Mouse (Mus musculus): Measurements from ENCODE around the gene Myh6. TPM values are rescaled to one million over a fixed set of nuclear protein-coding genes. Genes with fewer than 3 reads are reported as not detected.

The Myh6 gene
- polyA plus RNA-seq, 1 experiment from 2014 or later: 61.0 TPM

GRCm38 (mm10) chr14:54932645-54933150 is 34.0 kb downstream of the Myh6 start, which contains the start of gene Il25:
Il25 (plus strand) TSS chr14:54932695.
- no peak within 1 kb of the TSS for H3K27ac ChIP-seq (ENCODE audit: low read length)
- H3K4me2 ChIP-seq (replicated peaks; ENCODE audit: low read depth, low read length): no peak within 1 kb of the TSS
- H3K4me3 ChIP-seq (ENCODE audit: low read depth, low read length): no peak within 1 kb of the TSS
- no peaks in the 10 kb centered on the region for H3K27me3 ChIP-seq (replicated peaks; ENCODE audit: insufficient read depth, low read length)
- 27% methylated on average over 6 of the region's 6 CpGs for WGBS
- DNase-seq (ENCODE audit: low spot score) (no peak), ATAC-seq (no peak)
- no peaks in the 10 kb centered on the region for H3K36me3 ChIP-seq (ENCODE audit: insufficient read depth, low read length)
- H3K9ac ChIP-seq (replicated peaks; ENCODE audit: low read depth): no peak within 1 kb of the TSS
- no peaks in the 10 kb centered on the region for H3K9me3 ChIP-seq (ENCODE audit: low read length)
- H3K4me1 ChIP-seq (ENCODE audit: insufficient read depth, low read depth, low read length): no peaks in the 10 kb centered on the region
- TF ChIP-seq CTCF (IDR thresholded peaks at IDR 0.05) (no peak), EP300 (IDR thresholded peaks at IDR 0.05) (no peak)

GRCm38 (mm10) chr14:54930431-54930830 is 36.3 kb downstream of the Myh6 start:
- no peaks in the 10 kb centered on the region for H3K27me3 ChIP-seq (replicated peaks; ENCODE audit: insufficient read depth, low read length)

GRCm38 (mm10) chr14:54929801-54930200 is 36.9 kb downstream of the Myh6 start:
- no peak for ATAC-seq
- no peak for DNase-seq (ENCODE audit: low spot score)
- Histone ChIP-seq H3K9me3 (ENCODE audit: low read length) (no peaks in the 10 kb centered on the region), H3K4me1 (ENCODE audit: insufficient read depth, low read depth, low read length) (no peaks in the 10 kb centered on the region; the same call in 1 of the 2 replicates), H3K4me2 (replicated peaks; ENCODE audit: low read depth, low read length) (no peak overlapping the region), H3K27ac (ENCODE audit: low read length) (no peak overlapping the region), H3K27me3 (replicated peaks; ENCODE audit: insufficient read depth, low read length) (0 out of 2 replicates have a peak, but pooled peaks cover 3% of the 10 kb centered on the region), H3K4me3 (ENCODE audit: low read depth, low read length) (no peak overlapping the region), H3K36me3 (ENCODE audit: insufficient read depth, low read length) (no peaks in the 10 kb centered on the region), H3K9ac (replicated peaks; ENCODE audit: low read depth) (no peak overlapping the region)
- 61% methylated on average over 5 of the region's 5 CpGs for WGBS
- no peak for TF ChIP-seq CTCF (IDR thresholded peaks at IDR 0.05)
- no peak for TF ChIP-seq EP300 (IDR thresholded peaks at IDR 0.05)

More at GRCm38 (mm10) chr14:54930431-54930830, 36.3 kb downstream of the Myh6 start:
- Histone ChIP-seq H3K4me2 (replicated peaks; ENCODE audit: low read depth, low read length) (no peak overlapping the region), H3K4me1 (ENCODE audit: insufficient read depth, low read depth, low read length) (no peaks in the 10 kb centered on the region), H3K9me3 (ENCODE audit: low read length) (no peaks in the 10 kb centered on the region), H3K36me3 (ENCODE audit: insufficient read depth, low read length) (no peaks in the 10 kb centered on the region), H3K9ac (replicated peaks; ENCODE audit: low read depth) (no peak overlapping the region), H3K4me3 (ENCODE audit: low read depth, low read length) (no peak overlapping the region), H3K27ac (ENCODE audit: low read length) (no peak overlapping the region)
- no peak for ATAC-seq
- no peak for DNase-seq (ENCODE audit: low spot score)
- WGBS: 15% methylated on average over 2 of the region's 2 CpGs
- no peak for TF ChIP-seq EP300 (IDR thresholded peaks at IDR 0.05)
- no peak for TF ChIP-seq CTCF (IDR thresholded peaks at IDR 0.05)

- 0 out of 2 replicates have a peak, but pooled peaks cover 5% of the 10 kb centered on the region for H3K27me3 ChIP-seq (replicated peaks; ENCODE audit: insufficient read depth, low read length)
- H3K36me3 ChIP-seq (ENCODE audit: insufficient read depth, low read length): no peaks in the 10 kb centered on the region
- 22% methylated on average over 7 of the region's 7 CpGs for WGBS
- H3K9ac ChIP-seq (replicated peaks; ENCODE audit: low read depth): peak overlapping the region; percentile 37; the same call in 1 of the 2 replicates
- DNase-seq (ENCODE audit: low spot score): peak; percentile 22
- H3K9me3 ChIP-seq (ENCODE audit: low read length): no peaks in the 10 kb centered on the region
- peak overlapping the region; percentile 90 for H3K4me2 ChIP-seq (replicated peaks; ENCODE audit: low read depth, low read length)
- H3K27ac ChIP-seq (ENCODE audit: low read length): 0 out of 2 replicates have a peak overlapping the region, but pooled peaks have one; percentile 72
- peak overlapping the region; percentile 52; the same call in 1 of the 2 replicates for H3K4me3 ChIP-seq (ENCODE audit: low read depth, low read length)
- no peak for TF ChIP-seq CTCF (IDR thresholded peaks at IDR 0.05)
- no peak for TF ChIP-seq EP300 (IDR thresholded peaks at IDR 0.05)
- no peak for ATAC-seq
- H3K4me1 ChIP-seq (ENCODE audit: insufficient read depth, low read depth, low read length): no peaks in the 10 kb centered on the region; the same call in 1 of the 2 replicates
These were observed 39.4 kb downstream of the Myh6 start for GRCm38 (mm10) chr14:54927296-54927695.

GRCm38 (mm10) chr14:54926401-54927158 is 40.1 kb downstream of the Myh6 start:
- 1% methylated on average over 42 of the region's 58 CpGs for WGBS
- ATAC-seq (peak; percentile 51), DNase-seq (ENCODE audit: low spot score) (peak; percentile 58)
- Histone ChIP-seq H3K4me3 (ENCODE audit: low read depth, low read length) (peak overlapping the region; percentile 52), H3K36me3 (ENCODE audit: insufficient read depth, low read length) (no peaks in the 10 kb centered on the region), H3K27ac (ENCODE audit: low read length) (peak overlapping the region; percentile 72), H3K4me2 (replicated peaks; ENCODE audit: low read depth, low read length) (peak overlapping the region; percentile 90), H3K4me1 (ENCODE audit: insufficient read depth, low read depth, low read length) (no peaks in the 10 kb centered on the region; the same call in 1 of the 2 replicates), H3K9ac (replicated peaks; ENCODE audit: low read depth) (peak overlapping the region; percentile 37), H3K27me3 (replicated peaks; ENCODE audit: insufficient read depth, low read length) (0 out of 2 replicates have a peak, but pooled peaks cover 5% of the 10 kb centered on the region), H3K9me3 (ENCODE audit: low read length) (no peaks in the 10 kb centered on the region)
- TF ChIP-seq EP300 (IDR thresholded peaks at IDR 0.05) (no peak), CTCF (IDR thresholded peaks at IDR 0.05) (no peak)
